8 mouse cellular contexts compared by ENCODE assay signal in genomic region chr5:150196881-150197311, GRCm38 (mm10).
DNase-seq lines count a peak whose midpoint lies in the region; ATAC-seq and TF ChIP-seq lines count a peak whose summit lies in the region.

No protein-coding gene starts in this region.

- H3K27ac ChIP-seq in ES-Bruce4 (ENCODE audit: insufficient read depth, low read length) = peak overlapping the region; percentile 77
- no peak overlapping the region for H3K27ac ChIP-seq in embryonic facial prominence, embryonic 13.5 days
- no peak overlapping the region for H3K27ac ChIP-seq in intestine, embryonic 14.5 days (ENCODE audit: low read depth)
- no peak overlapping the region for H3K27ac ChIP-seq in lung, postnatal 0 days (ENCODE audit: low read length)

- H3K36me3 ChIP-seq in ES-Bruce4 (ENCODE audit: control insufficient read depth, insufficient read depth, low read length, poor library complexity, severe bottlenecking) = no peaks in the 10 kb centered on the region
- no peaks in the 10 kb centered on the region for H3K36me3 ChIP-seq in embryonic facial prominence, embryonic 13.5 days
- H3K36me3 ChIP-seq in intestine, embryonic 14.5 days (ENCODE audit: control insufficient read depth, insufficient read depth, low read length) = no peaks in the 10 kb centered on the region
- no peaks in the 10 kb centered on the region for H3K36me3 ChIP-seq in lung, postnatal 0 days (ENCODE audit: insufficient read depth, low read length)

- H3K9ac ChIP-seq in ES-Bruce4 (ENCODE audit: low read depth, poor library complexity, severe bottlenecking) = peak overlapping the region; percentile 53; the same call in 1 of the 2 replicates
- H3K9ac ChIP-seq in embryonic facial prominence, embryonic 13.5 days = no peak overlapping the region
- no peak overlapping the region for H3K9ac ChIP-seq in intestine, embryonic 14.5 days (ENCODE audit: low read length)
- H3K9ac ChIP-seq in lung, postnatal 0 days (replicated peaks; ENCODE audit: low read depth) = no peak overlapping the region

- H3K4me3 ChIP-seq in ES-Bruce4 (ENCODE audit: low read depth, low read length) = peak overlapping the region; percentile 52
- peak overlapping the region; percentile 42 for H3K4me3 ChIP-seq in embryonic facial prominence, embryonic 13.5 days
- H3K4me3 ChIP-seq in intestine, embryonic 14.5 days (ENCODE audit: low read depth, low read length) = peak overlapping the region; percentile 33
- H3K4me3 ChIP-seq in lung, postnatal 0 days (ENCODE audit: low read depth, low read length) = peak overlapping the region; percentile 43; the same call in 1 of the 2 replicates

- no peak for DNase-seq in intestine, embryonic 14.5 days (ENCODE audit: low spot score)
- peak; percentile 11 for DNase-seq in lung, postnatal 0 days (ENCODE audit: low spot score)
- DNase-seq in testis, postnatal 10 days (ENCODE audit: low spot score) = peak; percentile 59
- DNase-seq in layer of hippocampus, postnatal 36 days = no peak
- DNase-seq in adrenal gland, postnatal 14 days = no peak
- no peak for DNase-seq in gastrocnemius, postnatal 25 days

- TF ChIP-seq EP300 in ES-Bruce4 (IDR thresholded peaks at IDR 0.05; ENCODE audit: insufficient read depth, low read depth, low read length) = no peak
- no peak for TF ChIP-seq EP300 in lung, postnatal 0 days (IDR thresholded peaks at IDR 0.05)

- no peak for TF ChIP-seq CTCF in ES-Bruce4 (IDR thresholded peaks at IDR 0.05; ENCODE audit: low read depth, low read length)
- TF ChIP-seq CTCF in lung, postnatal 0 days (IDR thresholded peaks at IDR 0.05) = no peak

- no peaks in the 10 kb centered on the region for H3K4me1 ChIP-seq in ES-Bruce4 (ENCODE audit: control insufficient read depth, insufficient read depth, low read length)
- H3K4me1 ChIP-seq in embryonic facial prominence, embryonic 13.5 days = peaks cover 22% of the 10 kb centered on the region
- peaks cover 11% of the 10 kb centered on the region; the same call in 1 of the 2 replicates for H3K4me1 ChIP-seq in intestine, embryonic 14.5 days (replicated peaks; ENCODE audit: control insufficient read depth, insufficient read depth, low read length)
- no peaks in the 10 kb centered on the region for H3K4me1 ChIP-seq in lung, postnatal 0 days (ENCODE audit: insufficient read depth, low read depth, low read length)

- H3K4me2 ChIP-seq in embryonic facial prominence, embryonic 13.5 days = peak overlapping the region; percentile 71
- H3K4me2 ChIP-seq in intestine, embryonic 14.5 days (ENCODE audit: low read length) = peak overlapping the region; percentile 61
- peak overlapping the region; percentile 59 for H3K4me2 ChIP-seq in lung, postnatal 0 days (replicated peaks; ENCODE audit: low read depth, low read length)

- H3K9me3 ChIP-seq in ES-Bruce4 (replicated peaks; ENCODE audit: control insufficient read depth, insufficient read depth, low read length, poor library complexity, severe bottlenecking) = no peaks in the 10 kb centered on the region
- H3K9me3 ChIP-seq in embryonic facial prominence, embryonic 13.5 days = no peaks in the 10 kb centered on the region
- no peaks in the 10 kb centered on the region for H3K9me3 ChIP-seq in intestine, embryonic 14.5 days (ENCODE audit: control insufficient read depth, low read length)
- no peaks in the 10 kb centered on the region for H3K9me3 ChIP-seq in lung, postnatal 0 days (ENCODE audit: low read length)

- TF ChIP-seq POLR2A in ES-Bruce4 (IDR thresholded peaks at IDR 0.05; ENCODE audit: insufficient read depth, low read length) = no peak

- 9% methylated on average over 6 of the region's 6 CpGs for WGBS in embryonic facial prominence, embryonic 13.5 days
- 15% methylated on average over 6 of the region's 6 CpGs for WGBS in intestine, embryonic 14.5 days
- 13% methylated on average over 6 of the region's 6 CpGs for WGBS in lung, postnatal 0 days

- no peaks in the 10 kb centered on the region for H3K27me3 ChIP-seq in ES-Bruce4 (ENCODE audit: control insufficient read depth, insufficient read depth, low read length, poor library complexity, severe bottlenecking)
- H3K27me3 ChIP-seq in embryonic facial prominence, embryonic 13.5 days = peaks cover 5% of the 10 kb centered on the region; the same call in 1 of the 2 replicates
- H3K27me3 ChIP-seq in intestine, embryonic 14.5 days (replicated peaks; ENCODE audit: control insufficient read depth, insufficient read depth, low read length) = no peaks in the 10 kb centered on the region
- H3K27me3 ChIP-seq in lung, postnatal 0 days (replicated peaks; ENCODE audit: insufficient read depth, low read length) = no peaks in the 10 kb centered on the region

- ATAC-seq in embryonic facial prominence, embryonic 13.5 days (ENCODE audit: insufficient number of reproducible peaks, insufficient read depth, low FRiP score, low TSS enrichment, low read depth) = no peak
- no peak for ATAC-seq in intestine, embryonic 14.5 days (replicated peaks; ENCODE audit: low FRiP score, low TSS enrichment, low read depth)
- peak; percentile 20; the same call in 1 of the 2 replicates for ATAC-seq in lung, postnatal 0 days

Comparison
In these comparisons a context has a peak if more than half of its experiments do, and no peak if none do; other contexts are left out.
1. DNase-seq: peak in lung, postnatal 0 days (single experiment) and testis, postnatal 10 days (single experiment); none in intestine, embryonic 14.5 days (single experiment), layer of hippocampus, postnatal 36 days (0 of 2), adrenal gland, postnatal 14 days (single experiment) and gastrocnemius, postnatal 25 days (single experiment).
2. Peak in every context shown above with its lines, with median percentiles within 50 percentile points of each other: H3K4me3 ChIP-seq and H3K4me2 ChIP-seq.